Mouse (Mus musculus) limb, embryonic 11.5 days (tissue): ENCODE measurements around the gene Dennd5a. TPM values are rescaled to one million over a fixed set of nuclear protein-coding genes. Genes with fewer than 3 reads are reported as not detected.

Experiments used
- ATAC-seq: fragments of 200-750 bp; cut with Nextera tagmentation; 2 replicates; pipeline ENCODE4 v1.8.0; 2017; ENCODE audit warnings: low read depth; ENCODE audit not compliant: insufficient number of reproducible peaks, low FRiP score, low TSS enrichment
- DNase-seq: peaks from one replicate; pipeline ENCODE4 v3.0.0-alpha.2; 2015; ENCODE audit warnings: low spot score
- H3K27ac ChIP-seq: fragments of 300-500 bp; sonication (generic); replicated peaks from 2 replicates; pipeline ENCODE4 v1.5.1; 2014; ENCODE audit warnings: low read depth, mild to moderate bottlenecking, low read length
- H3K27me3 ChIP-seq: fragments of 300-500 bp; sonication (generic); 2 replicates; pipeline ENCODE4 v1.6.1; 2014; ENCODE audit warnings: mild to moderate bottlenecking, low read length, mixed read lengths; ENCODE audit not compliant: control insufficient read depth, insufficient read depth
- H3K36me3 ChIP-seq: fragments of 300-500 bp; sonication (generic); 2 replicates; pipeline ENCODE4 v1.6.1; 2014; ENCODE audit warnings: mild to moderate bottlenecking, low read length, moderate library complexity, mixed read lengths; ENCODE audit not compliant: control insufficient read depth, insufficient read depth
- H3K4me1 ChIP-seq: fragments of 300-500 bp; sonication (generic); 2 replicates; pipeline ENCODE4 v1.6.1; 2014; ENCODE audit warnings: low read length, mixed read lengths; ENCODE audit not compliant: control insufficient read depth, insufficient read depth
- H3K4me2 ChIP-seq: fragments of 300-500 bp; sonication (generic); 2 replicates; pipeline ENCODE4 v1.6.1; 2014; ENCODE audit warnings: low read depth, mild to moderate bottlenecking, moderate library complexity; ENCODE audit not compliant: severe bottlenecking
- H3K4me3 ChIP-seq: fragments of 300-500 bp; sonication (generic); 2 replicates; pipeline ENCODE4 v1.5.1; 2014; ENCODE audit warnings: low read depth, low read length
- H3K9ac ChIP-seq: fragments of 300-500 bp; sonication (generic); 2 replicates; pipeline ENCODE4 v1.6.1; 2014; ENCODE audit warnings: mild to moderate bottlenecking, low read length
- H3K9me3 ChIP-seq: fragments of 300-500 bp; sonication (generic); 2 replicates; pipeline ENCODE4 v1.6.1; 2016; ENCODE audit warnings: low read length; ENCODE audit not compliant: control insufficient read depth
- WGBS: fragments of 180-500 bp; shearing (Covaris S2); extraction: QIAGEN DNeasy Blood & Tissue Kit; methylation state at CpG from one replicate; pipeline ENCODE4 v1.1.7; 2014; 5-methylcytosine and 5-hydroxymethylcytosine counted together
- polyA plus RNA-seq: library from polyadenylated mRNA; unstranded; fragments of >200 nt; fragmentation: Nextera tagmentation; extraction: Ambion mirVana; gene quantifications from 2 replicates; pipeline ENCODE4 v1.2.1, GENCODE M21; 2014

Gene Dennd5a
- polyA plus RNA-seq, 1 experiment from 2014 or later = 47.2 TPM

GRCm38 (mm10) chr7:109924965-109925364 lies 35.3 kb downstream of the Dennd5a start:
- 83% methylated on average over 2 of the region's 2 CpGs for WGBS
- H3K9ac ChIP-seq = no peak overlapping the region
- no peak overlapping the region for H3K4me3 ChIP-seq
- no peaks in the 10 kb centered on the region for H3K36me3 ChIP-seq
- no peaks in the 10 kb centered on the region for H3K27me3 ChIP-seq
- ATAC-seq (no peak), DNase-seq (no peak)
- no peak overlapping the region for H3K4me2 ChIP-seq
- H3K9me3 ChIP-seq = no peaks in the 10 kb centered on the region
- H3K27ac ChIP-seq = no peak overlapping the region
- no peaks in the 10 kb centered on the region for H3K4me1 ChIP-seq

GRCm38 (mm10) chr7:109922889-109923288 lies 37.4 kb downstream of the Dennd5a start:
- 90% methylated on average over 4 of the region's 4 CpGs for WGBS
- no peaks in the 10 kb centered on the region for H3K4me1 ChIP-seq
- no peaks in the 10 kb centered on the region for H3K36me3 ChIP-seq
- H3K27me3 ChIP-seq = no peaks in the 10 kb centered on the region
- no peak overlapping the region for H3K4me2 ChIP-seq
- DNase-seq (no peak), ATAC-seq (no peak)
- H3K4me3 ChIP-seq = no peak overlapping the region
- H3K27ac ChIP-seq = no peak overlapping the region
- H3K9me3 ChIP-seq = no peaks in the 10 kb centered on the region
- no peak overlapping the region for H3K9ac ChIP-seq

GRCm38 (mm10) chr7:109906165-109906564 lies 54.1 kb downstream of the Dennd5a start:
- H3K9ac ChIP-seq = no peak overlapping the region
- 96% methylated on average over 2 of the region's 2 CpGs for WGBS
- DNase-seq (no peak), ATAC-seq (no peak)
- H3K27ac ChIP-seq = no peak overlapping the region
- no peak overlapping the region for H3K4me3 ChIP-seq
- no peak overlapping the region for H3K4me2 ChIP-seq
- no peaks in the 10 kb centered on the region for H3K9me3 ChIP-seq
- H3K27me3 ChIP-seq = no peaks in the 10 kb centered on the region
- no peaks in the 10 kb centered on the region for H3K4me1 ChIP-seq
- H3K36me3 ChIP-seq = peaks cover 14% of the 10 kb centered on the region

- Histone ChIP-seq H3K4me3 (no peak overlapping the region), H3K27ac (no peak overlapping the region), H3K9me3 (no peaks in the 10 kb centered on the region), H3K27me3 (no peaks in the 10 kb centered on the region), H3K4me2 (no peak overlapping the region), H3K9ac (no peak overlapping the region), H3K36me3 (peaks cover 14% of the 10 kb centered on the region), H3K4me1 (no peaks in the 10 kb centered on the region)
- WGBS = 87% methylated on average over 9 of the region's 9 CpGs
- DNase-seq (no peak), ATAC-seq (no peak)
Observed at GRCm38 (mm10) chr7:109900921-109901320, 59.3 kb downstream of the Dennd5a start.

GRCm38 (mm10) chr7:109898911-109899310 lies 61.4 kb downstream of the Dennd5a start:
- no peak for DNase-seq
- Histone ChIP-seq H3K9ac (no peak overlapping the region), H3K27ac (no peak overlapping the region), H3K4me2 (no peak overlapping the region), H3K4me1 (no peaks in the 10 kb centered on the region), H3K4me3 (no peak overlapping the region), H3K36me3 (peaks cover 21% of the 10 kb centered on the region), H3K27me3 (no peaks in the 10 kb centered on the region), H3K9me3 (no peaks in the 10 kb centered on the region)
- no peak for ATAC-seq

GRCm38 (mm10) chr7:109892530-109892929 lies 67.7 kb downstream of the Dennd5a start:
- peaks cover 8% of the 10 kb centered on the region; the same call in 1 of the 2 replicates for H3K36me3 ChIP-seq
- no peak overlapping the region for H3K27ac ChIP-seq
- H3K9me3 ChIP-seq = no peaks in the 10 kb centered on the region
- peak; percentile 77 for DNase-seq
- H3K27me3 ChIP-seq = no peaks in the 10 kb centered on the region
- H3K4me1 ChIP-seq = no peaks in the 10 kb centered on the region
- no peak overlapping the region for H3K4me3 ChIP-seq
- no peak overlapping the region for H3K9ac ChIP-seq
- 46% methylated on average over 3 of the region's 3 CpGs for WGBS
- no peak for ATAC-seq
- H3K4me2 ChIP-seq = no peak overlapping the region

GRCm38 (mm10) chr7:109891786-109892185 lies 68.5 kb downstream of the Dennd5a start:
- Histone ChIP-seq H3K9ac (no peak overlapping the region), H3K36me3 (peaks cover 8% of the 10 kb centered on the region; the same call in 1 of the 2 replicates), H3K4me1 (no peaks in the 10 kb centered on the region), H3K4me3 (no peak overlapping the region), H3K4me2 (no peak overlapping the region), H3K27me3 (no peaks in the 10 kb centered on the region), H3K9me3 (no peaks in the 10 kb centered on the region), H3K27ac (no peak overlapping the region)
- DNase-seq (no peak), ATAC-seq (no peak)
- WGBS = 73% methylated on average over 4 of the region's 4 CpGs

GRCm38 (mm10) chr7:109890256-109890655 lies 70.0 kb downstream of the Dennd5a start:
- H3K9me3 ChIP-seq = no peaks in the 10 kb centered on the region
- no peak overlapping the region for H3K9ac ChIP-seq
- DNase-seq = no peak
- H3K27me3 ChIP-seq = no peaks in the 10 kb centered on the region
- H3K27ac ChIP-seq = no peak overlapping the region
- no peaks in the 10 kb centered on the region for H3K4me1 ChIP-seq
- no peak overlapping the region for H3K4me3 ChIP-seq
- no peak overlapping the region for H3K4me2 ChIP-seq
- WGBS = 94% methylated on average over 2 of the region's 2 CpGs
- no peak for ATAC-seq
- H3K36me3 ChIP-seq = peaks cover 6% of the 10 kb centered on the region; the same call in 1 of the 2 replicates

- Histone ChIP-seq H3K4me1 (no peaks in the 10 kb centered on the region), H3K4me2 (no peak overlapping the region), H3K27ac (no peak overlapping the region), H3K27me3 (no peaks in the 10 kb centered on the region), H3K36me3 (peaks cover 2% of the 10 kb centered on the region; the same call in 1 of the 2 replicates), H3K9ac (no peak overlapping the region), H3K9me3 (no peaks in the 10 kb centered on the region), H3K4me3 (no peak overlapping the region)
- WGBS = 75% methylated on average over 5 of the region's 5 CpGs
- ATAC-seq = no peak
- DNase-seq = no peak
Observed at GRCm38 (mm10) chr7:109889300-109889699, 71.0 kb downstream of the Dennd5a start.
